Mouse (Mus musculus) heart, embryonic 14.5 days (tissue): ENCODE measurements around the gene Cyp2d10. TPM values are rescaled to one million over a fixed set of nuclear protein-coding genes. Genes with fewer than 3 reads are reported as not detected.

Experiments used
- microRNA-seq: library from miRNA; unstranded; fragments of <30 nt; microRNA quantifications from one replicate; pipeline ENCODE4, GENCODE M21; 2016
- polyA plus RNA-seq: library from polyadenylated mRNA; unstranded; fragments of >200 nt; fragmentation: Nextera tagmentation; extraction: Ambion mirVana; gene quantifications from 2 replicates; pipeline ENCODE4 v1.2.1, GENCODE M21; 2014

Cyp2d10 gene
- polyA plus RNA-seq, 1 experiment from 2014 or later: not detected

Small RNA genes within 50 kb of the gene (microRNA-seq; reads per million reads assigned to microRNA genes)
- gene Gm25990 (not detected), gene Gm27331 (not detected), gene Gm27622 (not detected), gene Mir7684 (not detected)

Other genes starting within 250 kb of the Cyp2d10 start
- 0.22 and 0.42 TPM in 2 replicates for gene Shisa8, start 194.4 kb downstream of the Cyp2d10 start, polyA plus RNA-seq
- gene Tnfrsf13c, start 182.8 kb downstream of the Cyp2d10 start, polyA plus RNA-seq: 0.11 and 0.16 TPM in 2 replicates
- 67.7 and 73.0 TPM in 2 replicates for gene Cenpm, start 162.4 kb downstream of the Cyp2d10 start, polyA plus RNA-seq
- gene 1500009C09Rik, start 154.8 kb downstream of the Cyp2d10 start, polyA plus RNA-seq: not detected in 2 replicates
- gene Sept3, start 132.3 kb downstream of the Cyp2d10 start, polyA plus RNA-seq: 4.7 and 4.9 TPM in 2 replicates
- gene Wbp2nl, start 108.2 kb downstream of the Cyp2d10 start, polyA plus RNA-seq: 0.28 TPM in 1 of 2 replicates, not detected in the other
- 47.4 and 48.7 TPM in 2 replicates for gene Naga, start 68.3 kb downstream of the Cyp2d10 start, polyA plus RNA-seq
- 7.3 and 7.5 TPM in 2 replicates for gene Pheta2, start 68.3 kb downstream of the Cyp2d10 start, polyA plus RNA-seq
- gene Smdt1, start 68.2 kb downstream of the Cyp2d10 start, polyA plus RNA-seq: 365 and 384 TPM in 2 replicates
- gene Ndufa6, start 52.9 kb downstream of the Cyp2d10 start, polyA plus RNA-seq: 667 and 735 TPM in 2 replicates
- 8.6 and 9.2 TPM in 2 replicates for gene Cyp2d22, start 26.9 kb downstream of the Cyp2d10 start, polyA plus RNA-seq
- gene Cyp2d11, start 13.2 kb downstream of the Cyp2d10 start, polyA plus RNA-seq: not detected in 2 replicates
- gene Cyp2d9, start 26.2 kb upstream of the Cyp2d10 start, polyA plus RNA-seq: not detected in 2 replicates
- not detected in 2 replicates for gene Cyp2d12, start 147.9 kb upstream of the Cyp2d10 start, polyA plus RNA-seq
- gene Cyp2d34, start 213.8 kb upstream of the Cyp2d10 start, polyA plus RNA-seq: not detected in 2 replicates